Mouse (Mus musculus) left cerebral cortex, adult 2 months (tissue): Measurements from ENCODE around the gene Crebrf. TPM values are rescaled to one million over a fixed set of nuclear protein-coding genes. Genes with fewer than 3 reads are reported as not detected.
A peak's percentile ranks its signal among the peaks of the same experiment; 100 is the strongest.

Source experiments
- DNase-seq, 2 experiments: peaks; one replicate each; pipeline ENCODE4 v3.0.0; 2021 to 2022; ENCODE audit warnings: low spot score in 2 of 2, mixed read lengths in 1 of 2; ENCODE audit errors: extremely low spot score in 1 of 2
- H3K27ac ChIP-seq: fragments of 200-600 bp; 2 replicates; pipeline ENCODE4 v1.8.1; 2022
- H3K4me3 ChIP-seq: fragments of 200-600 bp; 2 replicates; pipeline ENCODE4 v1.8.1; 2022
- CTCF ChIP-seq: fragments of 200-600 bp; IDR thresholded peaks from 2 replicates; pipeline ENCODE4 v1.8.1; 2022; ENCODE audit warnings: antibody characterized with exemption, mild to moderate bottlenecking, moderate library complexity
- intact Hi-C: fragments of 180-260 bp; cut with DNase I; formaldehyde crosslinking; loops from one replicate; pipeline ENCODE4 v1.15.1; 2025
- total RNA-seq, 2 experiments: library from RNA; stranded (reverse); gene quantifications; 2 replicates each; pipeline ENCODE4 v1.2.3; 2021

Gene Crebrf
- total RNA-seq, 2 experiments from 2014 or later = 150 TPM

- no peak for DNase-seq
- Histone ChIP-seq H3K4me3 (no peak overlapping the region), H3K27ac (no peak overlapping the region)
- intact Hi-C loops = no loop called here
- no peak for TF ChIP-seq CTCF
These were observed 34.5 kb downstream of the Crebrf start for GRCm38 (mm10) chr17:26749975-26750374.

GRCm38 (mm10) chr17:26752297-26752696 lies 36.8 kb downstream of the Crebrf start:
- DNase-seq = no peak
- intact Hi-C loops = no loop called here
- Histone ChIP-seq H3K27ac (no peak overlapping the region), H3K4me3 (no peak overlapping the region)
- no peak for TF ChIP-seq CTCF

- no peak for TF ChIP-seq CTCF
- Histone ChIP-seq H3K4me3 (no peak overlapping the region), H3K27ac (no peak overlapping the region)
- intact Hi-C loops = no loop called here
- no peak for DNase-seq
These were observed 38.0 kb downstream of the Crebrf start for GRCm38 (mm10) chr17:26753476-26753875.

GRCm38 (mm10) chr17:26767100-26767753 lies 51.8 kb downstream of the Crebrf start:
- Histone ChIP-seq H3K4me3 (no peak overlapping the region), H3K27ac (no peak overlapping the region)
- intact Hi-C loops = no loop called here
- no peak for TF ChIP-seq CTCF
- no peak for DNase-seq

- no peak overlapping the region for H3K27ac ChIP-seq
- no peak overlapping the region for H3K4me3 ChIP-seq
- TF ChIP-seq CTCF = no peak
- intact Hi-C loops = no loop called here
- no peak for DNase-seq
These were observed 52.3 kb downstream of the Crebrf start for GRCm38 (mm10) chr17:26767754-26768124.

GRCm38 (mm10) chr17:26776211-26776610 lies 60.8 kb downstream of the Crebrf start:
- no peak for DNase-seq
- intact Hi-C loops = loop anchor here (5.0 kb wide), 1 partner anchor 99 kb away; no protein-coding TSS in a partner anchor
- Histone ChIP-seq H3K4me3 (no peak overlapping the region), H3K27ac (no peak overlapping the region)
- no peak for TF ChIP-seq CTCF

- intact Hi-C loops = loop anchor here (5.0 kb wide), 1 partner anchor 101 kb away; no protein-coding TSS in a partner anchor
- no peak overlapping the region for H3K27ac ChIP-seq
- no peak overlapping the region for H3K4me3 ChIP-seq
- DNase-seq = no peak
- no peak for TF ChIP-seq CTCF
These were observed 62.6 kb downstream of the Crebrf start for GRCm38 (mm10) chr17:26778001-26778400.

GRCm38 (mm10) chr17:26778430-26779100 lies 63.1 kb downstream of the Crebrf start:
- no peak for TF ChIP-seq CTCF

GRCm38 (mm10) chr17:26779471-26779870 lies 64.0 kb downstream of the Crebrf start:
- Histone ChIP-seq H3K4me3 (no peak overlapping the region), H3K27ac (no peak overlapping the region)
- TF ChIP-seq CTCF = no peak
- intact Hi-C loops = loop anchor here (5.0 kb wide), 1 partner anchor 102 kb away; no protein-coding TSS in a partner anchor
- no peak for DNase-seq

More at GRCm38 (mm10) chr17:26778430-26779100, 63.1 kb downstream of the Crebrf start:
- intact Hi-C loops = loop anchor here (5.0 kb wide), 1 partner anchor 101 kb away; no protein-coding TSS in a partner anchor
- DNase-seq = no peak
- Histone ChIP-seq H3K27ac (no peak overlapping the region), H3K4me3 (no peak overlapping the region)

GRCm38 (mm10) chr17:26780750-26781571 lies 65.5 kb downstream of the Crebrf start, which contains the start of gene Bnip1:
TSS of gene Bnip1 (plus strand) at chr17:26781066.
- peak; percentile 81 to 87 for DNase-seq
- Histone ChIP-seq H3K27ac (peak within 1 kb of the TSS; percentile 96), H3K4me3 (peak within 1 kb of the TSS; percentile 78)
- intact Hi-C loops = loop anchor here (5.0 kb wide), 3 partner anchors 64 to 319 kb away; partner anchors contain the start of genes Atp6v0e and Crebrf
- no peak for TF ChIP-seq CTCF

GRCm38 (mm10) chr17:26781610-26782043 lies 66.2 kb downstream of the Crebrf start:
- Histone ChIP-seq H3K27ac (no peak overlapping the region; the same call in 1 of the 2 replicates), H3K4me3 (peak overlapping the region; percentile 78)
- no peak for TF ChIP-seq CTCF
- no peak for DNase-seq
- intact Hi-C loops = loop anchor here (5.0 kb wide), 3 partner anchors 64 to 319 kb away; partner anchors contain the start of genes Atp6v0e and Crebrf
